Mouse (Mus musculus) lung, postnatal 0 days (tissue): ENCODE measurements at regions not wholly inside any gene's neighbourhood (a gene's known extent, or its start where the extent isn't known, plus 50 kb on each side); places are given as distances from the start of the nearest gene placed in this dataset.

Experiments
- CTCF ChIP-seq: IDR thresholded peaks from 2 replicates; pipeline ENCODE4 v1.5.1; 2016; ENCODE audit warnings: antibody characterized with exemption, mild to moderate bottlenecking
- EP300 ChIP-seq: IDR thresholded peaks from 2 replicates; pipeline ENCODE4 v1.6.1; 2016; ENCODE audit warnings: antibody characterized with exemption, mild to moderate bottlenecking, control low read depth

DNA sequence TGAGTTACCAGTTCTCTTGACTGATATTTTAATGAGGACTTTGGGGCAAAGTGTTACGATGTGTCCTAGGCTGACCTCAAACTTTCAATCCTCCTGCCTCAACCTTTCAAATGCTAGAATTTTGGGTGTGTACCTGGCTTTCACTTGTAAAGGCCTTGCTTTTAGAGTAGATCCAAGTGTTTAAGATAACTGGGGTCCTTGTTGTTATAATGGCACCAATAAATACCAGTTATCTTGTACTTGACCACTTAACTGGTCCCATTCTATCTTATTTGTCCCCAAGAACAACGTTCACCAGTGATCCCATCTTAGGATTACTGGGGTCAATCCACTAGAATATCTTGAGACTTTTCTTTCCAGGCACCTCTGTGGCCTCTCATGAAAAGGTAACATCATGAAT is 77.6 kb upstream of the Foxc1 start:
- no peak for TF ChIP-seq CTCF
- no peak for TF ChIP-seq EP300
